Mouse (Mus musculus): Measurements from ENCODE around the gene Shmt2. TPM values are rescaled to one million over a fixed set of nuclear protein-coding genes. Genes with fewer than 3 reads are reported as not detected.

Shmt2 gene
- polyA plus RNA-seq, 1 experiment from 2014 or later = 143 TPM

GRCm38 (mm10) chr10:127526681-127527080, 4.4 kb upstream of the Shmt2 start:
- Histone ChIP-seq H3K4me3 (peak overlapping the region; percentile 39), H3K9me3 (replicated peaks) (no peaks in the 10 kb centered on the region), H3K27ac (peak overlapping the region; percentile 32), H3K4me1 (peaks cover 78% of the 10 kb centered on the region), H3K27me3 (ENCODE audit: low read depth, poor library complexity, severe bottlenecking) (peaks cover 90% of the 10 kb centered on the region), H3K36me3 (no peaks in the 10 kb centered on the region)
- WGBS = 0% methylated on average over 26 of the region's 26 CpGs
- DNase-seq (ENCODE audit: low spot score) = peak; percentile 78

- DNase-seq (ENCODE audit: low spot score) = no peak
- 2% methylated on average over 26 of the region's 26 CpGs for WGBS
- Histone ChIP-seq H3K27me3 (ENCODE audit: low read depth, poor library complexity, severe bottlenecking) (peaks cover 83% of the 10 kb centered on the region), H3K4me3 (peak overlapping the region; percentile 39), H3K27ac (peak overlapping the region; percentile 32), H3K36me3 (no peaks in the 10 kb centered on the region), H3K9me3 (replicated peaks) (no peaks in the 10 kb centered on the region), H3K4me1 (peaks cover 78% of the 10 kb centered on the region)
Measured at GRCm38 (mm10) chr10:127526048-127526447, 3.8 kb upstream of the Shmt2 start.

- H3K9me3 ChIP-seq (replicated peaks) = no peaks in the 10 kb centered on the region
- under 1% methylated on average over 23 of the region's 23 CpGs for WGBS
- no peak for DNase-seq (ENCODE audit: low spot score)
- H3K36me3 ChIP-seq = peaks cover 11% of the 10 kb centered on the region
- H3K4me1 ChIP-seq = peaks cover 78% of the 10 kb centered on the region
- H3K4me3 ChIP-seq = peak overlapping the region; percentile 40
- H3K27ac ChIP-seq = peak overlapping the region; percentile 27; the same call in 1 of the 2 replicates
- H3K27me3 ChIP-seq (ENCODE audit: low read depth, poor library complexity, severe bottlenecking) = peaks cover 70% of the 10 kb centered on the region
Measured at GRCm38 (mm10) chr10:127524646-127525255, 2.5 kb upstream of the Shmt2 start.

GRCm38 (mm10) chr10:127521611-127522080, 598 bp downstream of the Shmt2 start:
- DNase-seq (ENCODE audit: low spot score) = no peak
- Histone ChIP-seq H3K27ac (peak overlapping the region; percentile 84), H3K36me3 (peaks cover 41% of the 10 kb centered on the region), H3K27me3 (ENCODE audit: low read depth, poor library complexity, severe bottlenecking) (peaks cover 67% of the 10 kb centered on the region), H3K4me3 (peak overlapping the region; percentile 69), H3K9me3 (replicated peaks) (no peaks in the 10 kb centered on the region), H3K4me1 (peaks cover 77% of the 10 kb centered on the region)
- WGBS = 14% methylated on average over 12 of the region's 12 CpGs

GRCm38 (mm10) chr10:127520714-127521357, 1.4 kb downstream of the Shmt2 start:
- H3K9me3 ChIP-seq (replicated peaks) = no peaks in the 10 kb centered on the region
- H3K36me3 ChIP-seq = peaks cover 41% of the 10 kb centered on the region
- H3K4me1 ChIP-seq = peaks cover 77% of the 10 kb centered on the region
- WGBS = 85% methylated on average over 20 of the region's 20 CpGs
- no peak for DNase-seq (ENCODE audit: low spot score)
- peak overlapping the region; percentile 84; the same call in 1 of the 2 replicates for H3K27ac ChIP-seq
- peak overlapping the region; percentile 69 for H3K4me3 ChIP-seq
- H3K27me3 ChIP-seq (ENCODE audit: low read depth, poor library complexity, severe bottlenecking) = peaks cover 63% of the 10 kb centered on the region

- Histone ChIP-seq H3K9me3 (replicated peaks) (no peaks in the 10 kb centered on the region), H3K4me1 (peaks cover 77% of the 10 kb centered on the region), H3K4me3 (peak overlapping the region; percentile 69; the same call in 1 of the 2 replicates), H3K27me3 (ENCODE audit: low read depth, poor library complexity, severe bottlenecking) (peaks cover 63% of the 10 kb centered on the region), H3K36me3 (peaks cover 41% of the 10 kb centered on the region), H3K27ac (peak overlapping the region; percentile 12; the same call in 1 of the 2 replicates)
- 94% methylated on average over 37 of the region's 37 CpGs for WGBS
- no peak for DNase-seq (ENCODE audit: low spot score)
Measured at GRCm38 (mm10) chr10:127519903-127520713, 2.1 kb downstream of the Shmt2 start.

- Histone ChIP-seq H3K27ac (no peak overlapping the region), H3K27me3 (ENCODE audit: low read depth, poor library complexity, severe bottlenecking) (peaks cover 63% of the 10 kb centered on the region), H3K4me1 (peaks cover 77% of the 10 kb centered on the region), H3K4me3 (no peak overlapping the region), H3K9me3 (replicated peaks) (no peaks in the 10 kb centered on the region), H3K36me3 (peaks cover 41% of the 10 kb centered on the region)
- WGBS = 90% methylated on average over 26 of the region's 26 CpGs
- DNase-seq (ENCODE audit: low spot score) = no peak
Measured at GRCm38 (mm10) chr10:127519041-127519701, 3.1 kb downstream of the Shmt2 start.

- Histone ChIP-seq H3K36me3 (peaks cover 41% of the 10 kb centered on the region), H3K27me3 (ENCODE audit: low read depth, poor library complexity, severe bottlenecking) (peaks cover 64% of the 10 kb centered on the region), H3K27ac (no peak overlapping the region), H3K9me3 (replicated peaks) (no peaks in the 10 kb centered on the region), H3K4me1 (peaks cover 82% of the 10 kb centered on the region), H3K4me3 (no peak overlapping the region)
- no peak for DNase-seq (ENCODE audit: low spot score)
- WGBS = 91% methylated on average over 22 of the region's 22 CpGs
Measured at GRCm38 (mm10) chr10:127517941-127518340, 4.3 kb downstream of the Shmt2 start.

GRCm38 (mm10) chr10:127516576-127517260, 5.5 kb downstream of the Shmt2 start:
- no peaks in the 10 kb centered on the region for H3K9me3 ChIP-seq (replicated peaks)
- 7% methylated on average over 30 of the region's 30 CpGs for WGBS
- peaks cover 91% of the 10 kb centered on the region for H3K4me1 ChIP-seq
- peak; percentile 69 for DNase-seq (ENCODE audit: low spot score)
- H3K36me3 ChIP-seq = peaks cover 41% of the 10 kb centered on the region
- H3K4me3 ChIP-seq = peak overlapping the region; percentile 41
- peak overlapping the region; percentile 71 for H3K27ac ChIP-seq
- H3K27me3 ChIP-seq (ENCODE audit: low read depth, poor library complexity, severe bottlenecking) = peaks cover 73% of the 10 kb centered on the region

GRCm38 (mm10) chr10:127515983-127516459, 6.2 kb downstream of the Shmt2 start:
- WGBS = 13% methylated on average over 8 of the region's 8 CpGs
- H3K4me3 ChIP-seq = peak overlapping the region; percentile 41
- DNase-seq (ENCODE audit: low spot score) = no peak
- no peaks in the 10 kb centered on the region for H3K9me3 ChIP-seq (replicated peaks)
- H3K4me1 ChIP-seq = peaks cover 91% of the 10 kb centered on the region
- H3K36me3 ChIP-seq = peaks cover 41% of the 10 kb centered on the region
- H3K27ac ChIP-seq = peak overlapping the region; percentile 71
- peaks cover 80% of the 10 kb centered on the region for H3K27me3 ChIP-seq (ENCODE audit: low read depth, poor library complexity, severe bottlenecking)

- no peak for DNase-seq (ENCODE audit: low spot score)
- peak overlapping the region; percentile 41; the same call in 1 of the 2 replicates for H3K4me3 ChIP-seq
- H3K27ac ChIP-seq = peak overlapping the region; percentile 71; the same call in 1 of the 2 replicates
Measured at GRCm38 (mm10) chr10:127515271-127515982, 6.8 kb downstream of the Shmt2 start.

More at GRCm38 (mm10) chr10:127515271-127515982, 6.8 kb downstream of the Shmt2 start:
- H3K27me3 ChIP-seq (ENCODE audit: low read depth, poor library complexity, severe bottlenecking) = peaks cover 86% of the 10 kb centered on the region
- H3K4me1 ChIP-seq = peaks cover 91% of the 10 kb centered on the region
- 23% methylated on average over 9 of the region's 9 CpGs for WGBS
- H3K9me3 ChIP-seq (replicated peaks) = no peaks in the 10 kb centered on the region
- H3K36me3 ChIP-seq = peaks cover 37% of the 10 kb centered on the region
